Mouse (Mus musculus) bone marrow, adult 2 months (tissue): Measurements from ENCODE around the gene Rnf34. TPM values are rescaled to one million over a fixed set of nuclear protein-coding genes. Genes with fewer than 3 reads are reported as not detected.
A peak's percentile ranks its signal among the peaks of the same experiment; 100 is the strongest.

Experiments used
- H3K27ac ChIP-seq: fragments of 200-500 bp; 2 replicates; pipeline ENCODE4 v1.5.1; 2012; ENCODE audit warnings: low read depth, mild to moderate bottlenecking, control low read depth, inconsistent platforms, low read length; ENCODE audit not compliant: control insufficient read depth, poor library complexity, insufficient read depth
- H3K4me1 ChIP-seq: fragments of 200-500 bp; 2 replicates; pipeline ENCODE4 v1.6.1; 2011; ENCODE audit warnings: low read length; ENCODE audit not compliant: control insufficient read depth, insufficient read depth
- H3K4me3 ChIP-seq: fragments of 200-500 bp; replicated peaks from 2 replicates; pipeline ENCODE3; 2011; ENCODE audit warnings: mild to moderate bottlenecking, low read depth, low read length, control low read depth; ENCODE audit not compliant: control insufficient read depth
- CTCF ChIP-seq: fragments of 200-500 bp; IDR thresholded peaks from 2 replicates; pipeline ENCODE4 v1.5.1; 2011; ENCODE audit warnings: low read length, control low read depth; ENCODE audit not compliant: control insufficient read depth, insufficient read depth
- POLR2A ChIP-seq: fragments of 200-500 bp; IDR thresholded peaks from 2 replicates; pipeline ENCODE4 v1.6.1; 2011; ENCODE audit warnings: low read depth, mild to moderate bottlenecking, control low read depth, low read length, borderline replicate concordance; ENCODE audit not compliant: control insufficient read depth
- WGBS: fragments of 180-500 bp; shearing (Covaris S2); methylation state at CpG from one replicate; pipeline ENCODE4 v1.1.7; 2018; 5-methylcytosine and 5-hydroxymethylcytosine counted together
- polyA plus RNA-seq: library from polyadenylated mRNA; stranded (reverse); fragments of >200 nt; gene quantifications from 2 replicates; pipeline ENCODE4 v1.2.4, GENCODE M21; 2011; ENCODE audit warnings: low replicate concordance; ENCODE audit not compliant: missing spikeins, insufficient read depth, insufficient read length

Rnf34 gene
- polyA plus RNA-seq, 1 experiment: 11.1 TPM

- 85% methylated on average over 8 of the region's 8 CpGs for WGBS
- TF ChIP-seq POLR2A (no peak), CTCF (no peak)
- Histone ChIP-seq H3K4me1 (peaks cover 8% of the 10 kb centered on the region; the same call in 1 of the 2 replicates), H3K27ac (no peak overlapping the region), H3K4me3 (no peak overlapping the region)
Observed at GRCm38 (mm10) chr5:122887926-122888611, 38.2 kb downstream of the Rnf34 start.

GRCm38 (mm10) chr5:122888612-122889214 is 38.9 kb downstream of the Rnf34 start:
- WGBS: 92% methylated on average over 16 of the region's 16 CpGs
- TF ChIP-seq CTCF: no peak
- no peak for TF ChIP-seq POLR2A
- no peak overlapping the region for H3K27ac ChIP-seq
- no peak overlapping the region for H3K4me3 ChIP-seq
- peaks cover 8% of the 10 kb centered on the region; the same call in 1 of the 2 replicates for H3K4me1 ChIP-seq

- TF ChIP-seq POLR2A (no peak), CTCF (no peak)
- WGBS: 71% methylated on average over 2 of the region's 2 CpGs
- Histone ChIP-seq H3K27ac (no peak overlapping the region), H3K4me1 (peaks cover 11% of the 10 kb centered on the region; the same call in 1 of the 2 replicates), H3K4me3 (no peak overlapping the region)
Observed at GRCm38 (mm10) chr5:122890396-122890795, 40.5 kb downstream of the Rnf34 start.

DNA sequence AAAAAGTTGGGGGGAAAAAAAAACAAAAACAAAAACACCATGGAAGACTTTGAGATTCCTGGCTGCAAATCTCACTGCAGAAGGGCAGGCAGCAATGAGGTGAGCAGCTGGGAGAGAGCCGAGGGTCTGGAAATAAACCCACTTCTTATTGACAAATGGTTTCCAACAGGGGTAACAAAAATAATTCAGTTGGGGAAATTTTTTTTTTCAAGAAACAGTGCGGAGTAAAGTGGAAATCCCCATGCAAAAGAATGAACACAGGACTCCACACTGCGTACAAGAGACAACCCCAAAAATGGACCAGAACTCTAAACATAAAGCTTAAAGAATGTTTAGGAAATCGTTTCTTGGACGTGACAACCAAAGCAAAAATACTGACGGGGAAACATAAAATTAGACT is 43.4 kb downstream of the Rnf34 start:
- WGBS: 63% methylated on average over 6 of the region's 6 CpGs
- no peak overlapping the region for H3K4me3 ChIP-seq
- H3K4me1 ChIP-seq: peaks cover 3% of the 10 kb centered on the region; the same call in 1 of the 2 replicates
- no peak overlapping the region for H3K27ac ChIP-seq
- no peak for TF ChIP-seq CTCF
- no peak for TF ChIP-seq POLR2A

DNA sequence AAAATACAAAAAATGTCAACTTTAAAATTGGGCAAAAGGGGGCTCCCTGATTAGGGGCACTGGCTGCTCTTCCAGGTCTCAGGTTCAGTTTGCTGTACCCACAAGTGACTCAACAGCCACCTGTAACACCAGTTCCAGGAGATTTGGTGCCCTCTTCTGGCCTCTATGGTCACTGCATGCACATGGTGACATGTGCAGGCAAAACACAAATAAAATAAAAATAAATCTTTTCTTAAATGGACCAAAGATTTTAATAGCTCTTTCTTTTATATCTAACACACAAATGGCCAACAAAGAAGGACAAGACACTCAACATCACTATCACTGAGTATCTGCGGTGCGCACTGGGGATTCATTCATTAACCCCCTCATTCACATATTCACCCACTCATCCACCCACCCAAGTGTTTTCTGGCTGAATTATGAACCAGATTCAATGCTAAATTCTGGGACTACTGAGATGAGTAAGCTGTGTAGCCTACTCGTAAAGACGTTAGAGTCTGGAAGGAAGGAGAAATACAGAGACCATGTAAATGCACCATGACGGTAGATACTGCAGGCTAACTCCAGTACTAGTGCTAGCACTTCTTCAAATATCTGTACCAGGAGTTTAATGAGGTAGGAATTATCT is 44.3 kb downstream of the Rnf34 start:
- TF ChIP-seq CTCF (peak; percentile 68), POLR2A (no peak)
- Histone ChIP-seq H3K27ac (no peak overlapping the region), H3K4me1 (peaks cover 3% of the 10 kb centered on the region; the same call in 1 of the 2 replicates), H3K4me3 (no peak overlapping the region)
- WGBS: 85% methylated on average over 5 of the region's 5 CpGs

GRCm38 (mm10) chr5:122894821-122895220 is 45.0 kb downstream of the Rnf34 start:
- peaks cover 3% of the 10 kb centered on the region; the same call in 1 of the 2 replicates for H3K4me1 ChIP-seq
- WGBS: 31% methylated on average over 4 of the region's 4 CpGs
- no peak for TF ChIP-seq POLR2A
- TF ChIP-seq CTCF: no peak
- no peak overlapping the region for H3K4me3 ChIP-seq
- H3K27ac ChIP-seq: peak overlapping the region; percentile 27; the same call in 1 of the 2 replicates

DNA sequence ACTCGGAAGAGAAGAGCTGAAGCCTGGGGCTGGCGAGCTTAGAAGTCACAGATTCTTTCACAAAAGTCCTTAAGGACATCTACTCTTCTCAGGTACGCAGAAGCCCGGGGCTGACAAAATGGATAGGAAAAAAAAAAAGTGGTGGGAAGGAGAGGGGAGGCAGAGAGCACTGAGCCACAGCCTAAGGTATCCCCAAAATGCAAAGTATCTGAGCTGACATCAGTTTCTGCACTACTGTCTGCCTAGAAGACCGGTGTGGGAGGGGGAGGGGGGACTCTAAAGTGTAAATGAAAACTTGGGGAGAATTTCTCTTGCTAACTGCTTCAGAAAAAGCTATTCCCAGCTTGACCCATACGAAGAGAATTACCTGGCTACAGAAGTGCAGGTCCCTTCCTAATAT is 48.3 kb downstream of the Rnf34 start:
- H3K4me1 ChIP-seq: peaks cover 4% of the 10 kb centered on the region; the same call in 1 of the 2 replicates
- 78% methylated on average over 6 of the region's 6 CpGs for WGBS
- TF ChIP-seq CTCF (no peak), POLR2A (no peak)

DNA sequence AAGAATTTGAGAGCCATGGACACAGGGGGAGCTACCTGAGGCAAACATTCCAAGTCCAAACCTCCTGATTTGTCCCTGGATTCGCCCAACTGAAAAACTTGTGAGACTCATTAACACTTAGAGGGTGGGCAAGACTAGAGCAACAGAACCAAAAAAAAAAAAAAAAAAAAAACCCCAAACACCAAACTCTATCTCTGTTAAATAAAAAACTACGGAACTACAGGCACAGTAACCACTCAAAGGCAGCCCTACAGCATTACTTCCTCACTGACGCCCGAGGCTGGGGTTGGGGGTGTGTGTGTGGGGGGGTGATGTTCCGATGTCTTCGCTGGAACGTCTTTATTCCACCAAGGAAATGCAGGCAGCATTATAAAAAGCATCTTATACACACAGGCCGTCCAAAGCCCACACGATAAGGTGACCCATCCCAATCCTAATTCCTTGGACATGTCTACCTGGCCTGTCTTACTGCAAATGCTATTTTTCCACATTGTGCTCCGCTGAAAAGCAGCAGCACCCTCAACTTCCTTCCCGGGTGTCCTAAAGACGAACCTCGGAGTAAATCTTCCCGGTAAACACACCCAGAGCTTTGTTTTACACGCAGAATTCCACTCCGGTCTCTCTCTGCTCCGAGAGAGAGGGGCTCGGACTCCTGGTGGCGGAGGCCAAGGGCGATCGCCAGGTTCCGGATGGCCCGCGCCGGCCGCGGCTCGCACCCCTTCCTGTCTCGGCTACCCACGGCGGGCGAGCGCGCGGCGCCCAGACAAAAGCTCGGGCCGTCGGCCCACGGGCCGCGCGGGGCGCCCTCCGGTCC is 49.3 kb downstream of the Rnf34 start:
- peak overlapping the region; percentile 92 for H3K27ac ChIP-seq
- under 1% methylated on average over 45 of the region's 45 CpGs for WGBS
- peaks cover 4% of the 10 kb centered on the region; the same call in 1 of the 2 replicates for H3K4me1 ChIP-seq
- H3K4me3 ChIP-seq: peak overlapping the region; percentile 80
- no peak for TF ChIP-seq POLR2A

More for the DNA sequence above, 48.3 kb downstream of the Rnf34 start:
- H3K4me3 ChIP-seq: no peak overlapping the region
- H3K27ac ChIP-seq: no peak overlapping the region
